Mouse (Mus musculus): ENCODE measurements around the gene Col18a1.

DNA sequence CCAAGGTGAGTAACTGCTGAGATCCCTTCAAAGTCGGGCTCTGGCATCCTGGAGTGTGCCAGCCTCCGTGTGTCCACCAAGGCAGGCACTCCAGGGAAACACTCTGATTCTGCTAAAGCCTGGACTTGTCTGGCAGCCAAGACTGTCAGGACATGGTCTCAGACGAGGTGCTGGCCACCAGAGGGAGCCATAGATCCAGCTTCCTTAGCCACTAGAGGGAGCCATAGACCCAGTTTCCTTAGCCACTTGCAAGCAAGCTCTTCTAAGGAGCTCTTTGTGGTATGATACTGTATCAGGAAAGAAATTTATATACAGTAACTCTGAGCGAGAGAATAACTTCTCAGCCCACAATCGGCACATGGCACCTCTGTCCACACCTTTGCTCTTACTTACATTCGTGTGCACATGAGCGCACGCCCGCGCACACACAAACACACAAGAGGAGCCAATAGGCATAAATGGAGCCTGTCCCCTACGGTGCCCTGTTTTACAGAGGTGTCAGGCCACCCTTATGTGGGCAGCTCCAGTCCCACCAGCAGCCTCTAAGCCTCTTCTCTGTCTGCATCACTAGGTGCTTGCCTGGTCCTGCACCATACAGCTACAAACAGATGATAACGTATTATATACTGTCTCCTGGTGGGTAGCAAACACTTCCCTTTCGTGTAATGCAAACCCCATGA, 35.6 kb downstream of the Col18a1 start:
- TF ChIP-seq EP300 (IDR thresholded peaks at IDR 0.05; ENCODE audit: low read depth) (no peak), CTCF (IDR thresholded peaks at IDR 0.05; ENCODE audit: low read depth) (peak; percentile 100)

Data from liver, postnatal 0 days (tissue).